Mouse (Mus musculus) small intestine, adult 2 months (tissue): Measurements from ENCODE around the gene Olfr1002.

Experiments
- CTCF ChIP-seq: fragments of 200-500 bp; IDR thresholded peaks from 2 replicates; pipeline ENCODE4 v1.5.1; 2012; ENCODE audit warnings: low read depth, mild to moderate bottlenecking, control low read depth, inconsistent platforms, low read length, moderate library complexity, mixed read lengths; ENCODE audit not compliant: insufficient replicate concordance, insufficient read length; ENCODE audit errors: extremely low read depth
- POLR2A ChIP-seq: fragments of 200-500 bp; IDR thresholded peaks from 2 replicates; pipeline ENCODE4 v1.6.1; 2012; ENCODE audit warnings: low read depth, mild to moderate bottlenecking, control low read depth, inconsistent platforms, low read length, moderate library complexity

GRCm38 (mm10) chr2:85678667-85679066 is 28.2 kb upstream of the Olfr1002 start, which contains the start of gene Olfr1006:
- no peak for TF ChIP-seq POLR2A
- TF ChIP-seq CTCF, result no peak
